Mouse (Mus musculus) heart, postnatal 4 days (tissue): ENCODE data around the gene Mindy4. TPM values are rescaled to one million over a fixed set of nuclear protein-coding genes. Genes with fewer than 3 reads are reported as not detected.

Experiments
- DNase-seq: peaks from one replicate; pipeline ENCODE4 v3.0.0; 2021
- total RNA-seq, 2 experiments: library from RNA; stranded (reverse); gene quantifications; 2 replicates each; pipeline ENCODE4 v1.2.3; 2021

The Mindy4 gene
- total RNA-seq, 2 experiments from 2014 or later = 4.0 to 4.6 TPM

GRCm38 (mm10) chr6:55313893-55314292, 110.7 kb downstream of the Mindy4 start:
- DNase-seq = no peak

GRCm38 (mm10) chr6:55314628-55315027, 111.4 kb downstream of the Mindy4 start:
- DNase-seq = no peak

GRCm38 (mm10) chr6:55318597-55318996, 115.4 kb downstream of the Mindy4 start:
- DNase-seq = no peak

GRCm38 (mm10) chr6:55319585-55320551, 116.7 kb downstream of the Mindy4 start:
- DNase-seq = peak; percentile 34

- DNase-seq = peak; percentile 27
These were observed 117.7 kb downstream of the Mindy4 start for GRCm38 (mm10) chr6:55320894-55321293.

GRCm38 (mm10) chr6:55321518-55321917, 118.3 kb downstream of the Mindy4 start:
- DNase-seq = no peak

GRCm38 (mm10) chr6:55322980-55323379, 119.8 kb downstream of the Mindy4 start:
- DNase-seq = no peak

GRCm38 (mm10) chr6:55323908-55324634, 120.9 kb downstream of the Mindy4 start:
- no peak for DNase-seq

GRCm38 (mm10) chr6:55324785-55325184, 121.6 kb downstream of the Mindy4 start:
- peak; percentile 37 for DNase-seq

GRCm38 (mm10) chr6:55326299-55326698, 123.1 kb downstream of the Mindy4 start:
- DNase-seq = peak; percentile 29

- DNase-seq = no peak
These were observed 124.1 kb downstream of the Mindy4 start for GRCm38 (mm10) chr6:55327326-55327725.

- DNase-seq = no peak
These were observed 125.0 kb downstream of the Mindy4 start for GRCm38 (mm10) chr6:55328179-55328578.

GRCm38 (mm10) chr6:55331315-55331714, 128.1 kb downstream of the Mindy4 start:
- peak; percentile 20 for DNase-seq

GRCm38 (mm10) chr6:55332100-55332772, 129.1 kb downstream of the Mindy4 start:
- no peak for DNase-seq

- DNase-seq = no peak
These were observed 129.6 kb downstream of the Mindy4 start for GRCm38 (mm10) chr6:55332773-55333109.

- peak; percentile 79 for DNase-seq
These were observed 132.9 kb downstream of the Mindy4 start, which contains the start of gene Aqp1 for GRCm38 (mm10) chr6:55335989-55336514. Aqp1 (plus strand) TSS chr6:55336432.

GRCm38 (mm10) chr6:55337242-55337641, 134.1 kb downstream of the Mindy4 start:
- no peak for DNase-seq

- DNase-seq = no peak
These were observed 134.9 kb downstream of the Mindy4 start for GRCm38 (mm10) chr6:55338077-55338476.

GRCm38 (mm10) chr6:55338934-55339825, 136.0 kb downstream of the Mindy4 start:
- DNase-seq = no peak

GRCm38 (mm10) chr6:55341688-55342087, 138.5 kb downstream of the Mindy4 start:
- peak; percentile 37 for DNase-seq

GRCm38 (mm10) chr6:55342328-55342727, 139.1 kb downstream of the Mindy4 start:
- DNase-seq = peak; percentile 38
